Mouse (Mus musculus): Measurements from ENCODE around the gene Iqsec1. TPM values are rescaled to one million over a fixed set of nuclear protein-coding genes. Genes with fewer than 3 reads are reported as not detected.

The Iqsec1 gene
- polyA plus RNA-seq, 1 experiment, result 80.9 TPM

DNA sequence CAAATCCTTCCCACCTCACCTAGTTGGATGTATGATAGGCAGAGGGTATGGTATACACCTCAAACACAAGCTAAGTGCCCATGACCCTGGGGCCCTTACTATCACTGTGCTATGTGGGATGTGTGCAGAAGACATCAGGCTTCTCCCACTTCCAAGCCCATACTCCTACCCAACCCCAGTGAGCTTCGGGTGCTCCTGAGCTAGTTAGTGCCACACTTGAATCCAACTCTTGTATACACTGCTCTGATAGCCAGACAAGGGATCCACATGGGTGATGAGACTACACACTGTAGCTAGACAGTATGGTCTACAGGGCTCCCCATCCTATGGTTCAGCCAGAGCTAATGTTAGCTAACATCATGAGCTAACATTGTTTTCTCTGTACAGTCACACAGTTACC, 102.9 kb downstream of the Iqsec1 start:
- H3K27ac ChIP-seq (replicated peaks; ENCODE audit: low read depth, low read length), result no peak overlapping the region
- H3K4me1 ChIP-seq (ENCODE audit: control insufficient read depth, insufficient read depth, insufficient read length, low read length), result peaks cover 3% of the 10 kb centered on the region; the same call in 1 of the 2 replicates
- H3K4me3 ChIP-seq (ENCODE audit: insufficient read depth, low read depth, low read length), result no peak overlapping the region

DNA sequence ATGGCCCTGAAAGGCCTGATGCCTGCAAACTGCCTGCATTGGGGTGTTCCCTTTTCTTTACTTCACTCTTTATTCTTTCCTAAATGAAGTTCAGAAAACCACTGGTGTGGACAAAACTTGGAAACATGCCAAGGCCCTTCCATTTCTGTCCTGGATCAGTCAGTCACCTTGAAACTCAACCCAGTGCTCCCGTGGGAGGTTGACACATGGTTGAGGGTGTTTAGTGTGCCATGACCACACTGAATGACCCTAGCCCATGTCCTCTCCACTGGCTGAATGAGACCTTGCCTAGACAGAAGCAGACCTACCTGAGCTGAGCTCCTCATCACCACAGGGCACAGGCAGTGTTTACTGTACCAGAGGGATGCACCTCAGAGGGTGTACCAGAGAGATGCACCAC, 103.9 kb downstream of the Iqsec1 start:
- no peak overlapping the region for H3K4me3 ChIP-seq (ENCODE audit: insufficient read depth, low read depth, low read length)
- peaks cover 3% of the 10 kb centered on the region; the same call in 1 of the 2 replicates for H3K4me1 ChIP-seq (ENCODE audit: control insufficient read depth, insufficient read depth, insufficient read length, low read length)
- no peak overlapping the region for H3K27ac ChIP-seq (replicated peaks; ENCODE audit: low read depth, low read length)

DNA sequence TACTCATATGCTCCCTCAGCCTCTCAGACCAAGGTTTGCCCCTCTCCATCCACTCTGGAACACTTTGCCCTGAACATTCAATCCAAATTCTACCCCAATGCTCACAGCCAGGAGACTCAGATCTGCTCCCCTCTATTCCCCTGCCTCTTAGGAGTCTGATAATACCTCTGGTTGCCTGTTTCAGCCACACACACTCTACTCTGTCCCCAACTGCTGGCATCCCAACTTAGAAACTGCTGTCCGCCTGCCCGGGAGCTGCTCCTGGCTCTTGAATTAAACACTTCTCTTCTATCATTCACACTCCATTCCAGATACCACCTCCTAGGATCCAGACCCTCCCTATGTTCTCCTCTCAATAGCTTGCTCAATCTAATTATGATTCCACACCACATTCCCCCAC, 107.5 kb downstream of the Iqsec1 start:
- Histone ChIP-seq H3K4me1 (ENCODE audit: control insufficient read depth, insufficient read depth, insufficient read length, low read length) (no peaks in the 10 kb centered on the region), H3K4me3 (ENCODE audit: insufficient read depth, low read depth, low read length) (no peak overlapping the region), H3K27ac (replicated peaks; ENCODE audit: low read depth, low read length) (no peak overlapping the region)

DNA sequence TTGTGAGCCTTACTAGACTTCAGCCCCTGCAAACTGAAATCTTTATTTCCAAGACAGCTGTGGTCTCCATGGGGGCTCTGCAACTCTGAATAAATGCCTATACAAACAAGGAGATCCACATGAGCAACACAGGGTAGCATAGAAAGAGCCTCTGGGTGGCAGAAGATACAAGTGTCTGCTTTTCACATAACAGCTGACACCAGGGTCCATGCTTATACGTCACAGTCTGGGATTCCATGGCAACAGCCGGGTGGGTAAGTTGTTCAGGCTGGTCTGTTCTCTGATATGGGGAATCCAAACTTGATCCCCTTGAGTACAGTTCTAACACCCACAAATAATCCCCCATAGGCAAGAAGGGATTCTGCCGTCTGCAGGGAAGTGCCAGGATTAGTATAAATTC, 108.1 kb downstream of the Iqsec1 start:
- Histone ChIP-seq H3K27ac (replicated peaks; ENCODE audit: low read depth, low read length) (no peak overlapping the region), H3K4me3 (ENCODE audit: insufficient read depth, low read depth, low read length) (no peak overlapping the region), H3K4me1 (ENCODE audit: control insufficient read depth, insufficient read depth, insufficient read length, low read length) (no peaks in the 10 kb centered on the region)

DNA sequence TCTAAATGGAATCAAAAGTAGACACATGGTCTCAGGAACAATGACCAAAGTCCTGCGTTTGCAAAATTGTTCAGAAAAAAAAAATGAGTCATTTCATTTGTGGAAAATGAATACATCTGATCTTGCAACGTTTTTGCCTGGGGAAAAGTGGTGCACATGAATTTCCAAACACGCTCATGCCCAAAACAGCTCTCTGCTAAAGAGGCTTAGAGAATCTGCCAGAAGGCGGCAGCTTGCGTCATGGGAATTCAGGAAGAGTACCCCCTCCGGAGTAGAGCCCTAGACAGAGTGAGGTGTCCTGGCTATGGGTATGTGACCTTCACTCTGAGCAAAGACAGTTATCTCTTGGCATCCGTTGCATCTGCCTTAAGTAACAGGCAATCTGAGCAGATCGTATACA, 116.9 kb downstream of the Iqsec1 start:
- Histone ChIP-seq H3K4me3 (ENCODE audit: insufficient read depth, low read depth, low read length) (no peak overlapping the region), H3K27ac (replicated peaks; ENCODE audit: low read depth, low read length) (no peak overlapping the region), H3K4me1 (ENCODE audit: control insufficient read depth, insufficient read depth, insufficient read length, low read length) (no peaks in the 10 kb centered on the region)

DNA sequence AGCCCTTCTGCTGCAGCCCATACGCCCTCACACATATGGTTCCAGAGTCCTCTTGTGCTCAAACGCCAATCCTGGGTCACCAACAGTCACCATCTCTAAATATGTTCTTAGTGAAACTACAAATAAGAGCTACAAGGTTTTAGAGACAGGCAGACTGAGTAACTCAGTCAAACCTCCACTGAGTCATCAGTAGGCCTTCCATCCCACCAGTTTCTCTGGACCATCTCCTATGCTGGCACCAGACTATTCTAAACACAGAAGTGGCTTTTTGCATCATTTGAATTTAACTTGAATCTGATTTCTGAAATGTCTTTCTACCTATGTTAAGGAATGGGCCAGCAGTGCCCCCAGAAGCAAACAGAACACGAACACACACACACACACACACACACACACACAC, 120.5 kb downstream of the Iqsec1 start:
- Histone ChIP-seq H3K4me1 (ENCODE audit: control insufficient read depth, insufficient read depth, insufficient read length, low read length) (no peaks in the 10 kb centered on the region), H3K27ac (replicated peaks; ENCODE audit: low read depth, low read length) (no peak overlapping the region), H3K4me3 (ENCODE audit: insufficient read depth, low read depth, low read length) (no peak overlapping the region)

DNA sequence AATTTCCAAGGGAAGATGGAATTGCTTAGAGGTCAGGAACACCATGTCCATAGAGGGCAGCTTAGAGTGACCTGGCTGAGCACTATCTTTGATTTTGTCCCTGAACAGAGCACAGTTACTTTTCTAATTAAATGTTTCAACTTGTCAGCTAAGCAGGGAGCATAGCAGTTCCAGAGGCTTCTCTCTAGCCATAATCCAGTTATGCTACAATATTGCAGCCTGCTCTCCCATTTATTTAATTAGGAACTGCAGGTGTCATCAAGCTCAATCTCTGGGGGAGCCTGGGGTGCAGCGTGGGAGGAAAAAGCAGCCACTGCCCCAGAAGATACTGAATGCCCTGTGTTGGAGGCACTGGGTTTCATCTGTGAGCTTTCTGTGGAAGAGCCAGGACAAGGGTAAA, 127.1 kb downstream of the Iqsec1 start:
- H3K4me3 ChIP-seq (ENCODE audit: insufficient read depth, low read depth, low read length), result no peak overlapping the region
- H3K27ac ChIP-seq (replicated peaks; ENCODE audit: low read depth, low read length), result no peak overlapping the region

DNA sequence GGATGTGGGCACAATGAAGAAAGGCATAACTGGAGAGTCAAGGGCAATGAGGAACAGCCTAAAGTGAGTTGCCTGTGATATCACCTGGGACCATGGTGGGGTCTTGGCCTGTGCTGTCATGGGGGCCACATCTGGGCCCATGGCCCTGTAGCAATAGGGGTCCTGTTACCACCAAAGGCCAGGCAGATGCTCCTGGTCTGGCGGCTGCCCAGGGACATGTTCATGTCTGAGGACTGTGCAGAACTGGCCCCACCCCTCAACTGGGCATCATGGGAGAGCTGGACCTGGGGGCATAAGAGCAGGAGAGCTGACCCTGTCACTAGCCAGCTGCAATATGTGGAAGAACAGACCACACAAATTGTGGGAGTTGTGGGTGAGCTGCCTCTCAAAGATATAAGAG, 130.6 kb downstream of the Iqsec1 start:
- Histone ChIP-seq H3K4me1 (ENCODE audit: control insufficient read depth, insufficient read depth, insufficient read length, low read length) (no peaks in the 10 kb centered on the region), H3K27ac (replicated peaks; ENCODE audit: low read depth, low read length) (no peak overlapping the region), H3K4me3 (ENCODE audit: insufficient read depth, low read depth, low read length) (no peak overlapping the region)

More for the DNA sequence above, 127.1 kb downstream of the Iqsec1 start:
- H3K4me1 ChIP-seq (ENCODE audit: control insufficient read depth, insufficient read depth, insufficient read length, low read length), result no peaks in the 10 kb centered on the region

DNA sequence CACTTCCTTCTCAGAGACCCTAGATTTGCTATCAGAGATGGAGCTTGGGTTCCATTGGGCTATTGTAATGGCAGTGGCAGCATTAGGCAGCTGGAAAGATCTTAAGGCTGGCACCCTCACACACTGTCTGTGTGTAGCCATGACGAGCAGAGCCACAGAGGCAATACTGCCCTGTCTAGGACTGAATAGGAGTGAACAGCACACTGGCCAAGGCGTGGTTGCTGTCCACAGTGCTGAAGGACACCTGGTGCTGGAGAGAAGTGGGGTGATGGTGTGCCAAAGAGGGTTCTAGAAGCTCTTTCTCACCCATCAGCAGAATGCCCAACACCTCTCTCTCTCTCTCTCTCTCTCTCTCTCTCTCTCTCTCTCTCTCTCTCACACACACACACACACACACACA, 136.1 kb downstream of the Iqsec1 start:
- H3K27ac ChIP-seq (replicated peaks; ENCODE audit: low read depth, low read length), result no peak overlapping the region
- no peaks in the 10 kb centered on the region for H3K4me1 ChIP-seq (ENCODE audit: control insufficient read depth, insufficient read depth, insufficient read length, low read length)
- no peak overlapping the region for H3K4me3 ChIP-seq (ENCODE audit: insufficient read depth, low read depth, low read length)

DNA sequence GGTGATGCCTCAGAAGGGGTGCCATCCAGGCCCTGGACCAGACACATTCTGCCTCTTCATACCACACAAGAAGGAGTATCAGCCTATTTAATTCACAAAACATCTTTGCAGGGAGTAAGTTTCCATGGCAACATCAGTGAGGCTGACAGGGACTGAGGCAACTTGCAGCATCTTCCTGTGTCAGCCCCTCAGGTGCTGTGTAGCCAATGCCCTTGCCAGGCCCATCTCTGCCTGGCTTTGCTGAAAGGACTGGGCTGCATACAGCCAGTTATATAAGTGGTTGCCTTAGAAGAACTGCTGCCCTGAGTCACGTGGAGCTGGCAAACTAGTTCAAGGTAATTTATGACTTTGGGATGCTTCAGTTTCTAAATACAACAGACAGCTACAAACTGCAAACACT, 140.4 kb downstream of the Iqsec1 start:
- Histone ChIP-seq H3K4me1 (ENCODE audit: control insufficient read depth, insufficient read depth, insufficient read length, low read length) (no peaks in the 10 kb centered on the region), H3K27ac (replicated peaks; ENCODE audit: low read depth, low read length) (no peak overlapping the region), H3K4me3 (ENCODE audit: insufficient read depth, low read depth, low read length) (no peak overlapping the region)

DNA sequence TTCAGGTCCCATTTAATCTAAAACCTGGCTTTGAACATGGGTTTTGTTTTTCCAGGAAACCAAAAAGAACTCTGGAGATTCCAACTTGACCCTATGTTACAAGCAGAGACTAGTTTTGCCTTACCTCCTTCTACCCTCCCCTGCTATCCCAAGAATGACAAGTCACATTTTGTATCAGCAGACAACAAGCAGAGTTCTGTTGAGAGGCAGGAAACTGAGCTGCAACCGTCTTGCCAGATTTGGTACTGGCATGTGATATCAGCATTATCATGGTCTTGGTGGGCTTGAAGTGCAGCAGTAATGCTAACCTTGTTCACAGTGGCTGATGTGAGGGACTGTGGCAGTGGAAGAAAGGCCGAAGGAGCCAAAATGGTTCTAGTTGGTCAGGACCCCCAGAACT, 141.0 kb downstream of the Iqsec1 start:
- Histone ChIP-seq H3K4me3 (ENCODE audit: insufficient read depth, low read depth, low read length) (no peak overlapping the region), H3K4me1 (ENCODE audit: control insufficient read depth, insufficient read depth, insufficient read length, low read length) (no peaks in the 10 kb centered on the region), H3K27ac (replicated peaks; ENCODE audit: low read depth, low read length) (no peak overlapping the region)

DNA sequence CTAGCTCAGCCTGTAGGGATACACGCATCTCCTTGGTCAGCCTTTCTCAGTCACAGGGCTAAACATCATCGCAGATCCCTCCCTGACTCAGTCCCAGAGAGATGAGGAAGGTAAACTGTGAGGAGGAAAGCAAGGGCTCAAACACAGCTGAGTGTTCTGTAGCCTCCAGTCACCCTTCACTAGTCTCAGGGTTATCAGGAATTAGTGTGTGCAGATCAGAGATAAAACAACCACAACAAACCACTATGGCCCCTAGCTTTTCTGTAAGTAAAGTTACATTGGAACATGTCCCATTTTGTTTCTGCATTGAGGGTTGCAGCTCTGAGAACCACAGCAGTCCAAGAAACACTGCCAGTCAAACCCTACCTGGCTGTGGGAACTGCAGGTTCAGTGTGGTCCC, 148.5 kb downstream of the Iqsec1 start:
- no peaks in the 10 kb centered on the region for H3K4me1 ChIP-seq (ENCODE audit: control insufficient read depth, insufficient read depth, insufficient read length, low read length)
- no peak overlapping the region for H3K27ac ChIP-seq (replicated peaks; ENCODE audit: low read depth, low read length)
- H3K4me3 ChIP-seq (ENCODE audit: insufficient read depth, low read depth, low read length), result no peak overlapping the region

DNA sequence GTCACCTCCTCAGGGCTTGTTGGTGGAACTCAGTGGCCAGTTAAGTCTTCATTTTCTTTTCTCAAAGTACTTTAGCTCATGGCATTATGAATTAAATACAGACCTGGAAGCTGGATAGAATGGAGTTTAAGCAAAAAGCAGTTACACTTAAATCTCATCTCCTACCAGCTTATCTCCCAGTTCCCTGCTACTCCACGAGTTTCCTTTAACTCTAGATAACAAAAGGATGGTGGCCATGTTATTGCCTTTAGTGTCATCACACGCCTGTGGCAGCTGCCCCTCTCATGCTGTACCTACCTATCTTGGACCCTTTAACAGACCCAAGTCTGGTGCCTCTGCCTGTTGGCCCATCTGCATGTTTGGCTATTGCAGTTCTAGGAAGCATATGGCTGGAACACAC, 151.7 kb downstream of the Iqsec1 start:
- Histone ChIP-seq H3K27ac (replicated peaks; ENCODE audit: low read depth, low read length) (no peak overlapping the region), H3K4me3 (ENCODE audit: insufficient read depth, low read depth, low read length) (no peak overlapping the region), H3K4me1 (ENCODE audit: control insufficient read depth, insufficient read depth, insufficient read length, low read length) (no peaks in the 10 kb centered on the region)

DNA sequence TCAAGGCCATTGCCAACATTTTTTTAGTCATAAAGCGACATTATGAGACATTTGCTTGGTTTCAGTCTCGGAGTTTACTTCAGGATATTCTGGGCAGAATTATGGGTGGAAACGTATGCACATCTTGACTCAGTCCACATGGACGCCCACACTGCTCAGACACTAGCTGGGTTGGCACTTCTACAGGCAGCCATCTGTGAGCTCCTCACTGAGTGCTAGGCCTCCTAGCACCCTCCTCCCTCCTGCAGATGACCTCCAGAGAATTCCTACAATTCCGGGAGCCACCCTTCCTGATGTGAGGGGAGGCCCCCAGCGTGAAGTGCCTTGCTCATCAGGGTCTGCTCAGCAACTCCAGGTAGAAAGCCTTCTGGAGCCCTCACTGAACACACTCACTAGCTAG, 158.9 kb downstream of the Iqsec1 start:
- Histone ChIP-seq H3K4me1 (ENCODE audit: control insufficient read depth, insufficient read depth, insufficient read length, low read length) (no peaks in the 10 kb centered on the region), H3K27ac (replicated peaks; ENCODE audit: low read depth, low read length) (no peak overlapping the region), H3K4me3 (ENCODE audit: insufficient read depth, low read depth, low read length) (no peak overlapping the region)

DNA sequence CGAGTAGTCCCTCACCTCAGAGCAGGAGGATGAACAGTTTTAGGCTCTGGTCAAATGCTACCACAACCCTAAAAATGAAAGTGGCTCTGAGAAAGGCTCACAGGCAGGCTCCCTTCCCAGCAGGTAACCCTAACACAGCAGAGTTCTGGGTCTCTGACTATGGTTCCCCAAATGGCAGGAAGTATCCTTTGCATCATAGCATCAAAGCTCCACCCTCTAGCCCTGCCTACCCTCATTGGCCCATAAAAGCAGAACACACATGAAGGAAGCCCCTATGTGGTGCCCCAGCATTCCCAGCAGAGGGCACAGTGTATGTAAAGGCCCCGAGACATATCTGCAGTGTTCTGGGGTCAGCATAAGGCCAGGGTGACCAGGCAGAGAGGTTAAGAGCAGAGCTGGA, 163.4 kb downstream of the Iqsec1 start:
- Histone ChIP-seq H3K4me3 (ENCODE audit: insufficient read depth, low read depth, low read length) (no peak overlapping the region), H3K4me1 (ENCODE audit: control insufficient read depth, insufficient read depth, insufficient read length, low read length) (no peaks in the 10 kb centered on the region), H3K27ac (replicated peaks; ENCODE audit: low read depth, low read length) (no peak overlapping the region)

DNA sequence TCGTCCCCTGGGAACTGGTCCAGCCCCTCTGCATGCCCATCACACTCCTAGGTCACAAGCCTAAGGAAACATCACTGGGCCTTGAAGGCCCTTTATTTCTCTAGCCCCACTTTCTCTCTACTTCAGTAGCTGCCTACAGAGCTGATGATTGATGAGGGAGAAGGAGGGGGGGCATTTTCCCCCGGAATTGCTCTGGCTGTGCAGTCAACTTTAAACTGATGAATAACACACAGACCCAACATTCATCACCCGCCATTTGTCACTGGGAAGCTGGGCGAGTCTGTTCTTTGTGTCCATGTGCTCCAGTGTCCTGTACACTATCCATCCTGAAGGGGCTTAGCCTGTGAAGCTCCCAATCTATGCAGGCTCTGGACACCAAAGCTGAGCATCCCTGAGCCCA, 165.2 kb downstream of the Iqsec1 start:
- Histone ChIP-seq H3K4me1 (ENCODE audit: control insufficient read depth, insufficient read depth, insufficient read length, low read length) (no peaks in the 10 kb centered on the region), H3K27ac (replicated peaks; ENCODE audit: low read depth, low read length) (no peak overlapping the region), H3K4me3 (ENCODE audit: insufficient read depth, low read depth, low read length) (no peak overlapping the region)

Measured in brown adipose tissue, adult 24 weeks (tissue).